Mouse (Mus musculus): ENCODE data around the gene Sfmbt1.
"Not testable (repeated sequence)": the region's sequence is repeated elsewhere in the genome, so short reads cannot be mapped to it uniquely, and the experiment has no call there.

Gene Sfmbt1

GRCm38 (mm10) chr14:30716051-30716952, 1.7 kb downstream of the Sfmbt1 start:
- in situ Hi-C loops (cut with MboI, MseI): no loop called here

- in situ Hi-C loops (cut with MboI, MseI): no loop called here
Observed at GRCm38 (mm10) chr14:30716953-30717285, 2.3 kb downstream of the Sfmbt1 start.

- in situ Hi-C loops (cut with MboI, MseI): not testable (repeated sequence)
Observed at GRCm38 (mm10) chr14:30718696-30719095, 4.0 kb downstream of the Sfmbt1 start.

DNA sequence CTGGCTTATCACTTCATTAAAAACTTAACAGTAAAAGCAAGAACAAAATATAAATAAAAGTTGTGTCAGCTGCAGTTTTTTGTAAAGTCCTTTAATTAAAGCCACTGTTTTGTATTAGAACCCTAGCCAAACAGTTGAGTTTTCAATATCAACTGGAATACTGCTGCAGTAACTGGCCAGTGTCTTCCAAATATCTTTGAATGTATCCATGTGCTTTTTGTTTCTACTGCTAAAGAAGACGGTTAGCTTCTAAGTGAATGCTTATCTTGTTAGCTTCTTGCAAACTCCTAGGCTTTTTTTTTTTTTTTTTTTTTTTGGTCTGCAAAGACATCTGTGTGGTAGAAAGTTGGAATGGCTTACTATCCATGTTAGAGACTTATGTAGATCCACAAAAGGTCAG, 4.9 kb downstream of the Sfmbt1 start:
- in situ Hi-C loops (cut with MboI, MseI): no loop called here

DNA sequence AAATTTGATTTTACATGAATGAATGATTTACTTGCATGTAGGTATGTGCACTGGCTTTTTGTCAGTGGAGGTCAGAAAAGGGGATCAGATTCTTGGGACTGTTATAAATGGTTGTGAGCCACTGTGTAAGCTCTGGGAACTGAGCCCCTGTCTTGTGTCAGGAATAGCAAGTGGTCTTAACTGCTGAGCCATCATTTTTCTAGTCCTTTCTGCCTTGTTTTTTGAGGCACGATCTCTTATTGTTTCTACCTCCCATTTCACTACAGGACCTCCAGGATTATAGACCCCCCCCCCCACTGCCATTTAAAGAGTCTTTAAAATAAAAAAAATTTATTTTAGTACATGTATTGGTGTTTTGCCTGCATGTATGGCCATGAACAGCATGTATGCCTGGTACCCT, 7.2 kb downstream of the Sfmbt1 start:
- in situ Hi-C loops (cut with MboI, MseI): no loop called here

- in situ Hi-C loops (cut with MboI, MseI): no loop called here
Observed at GRCm38 (mm10) chr14:30722406-30722805, 7.8 kb downstream of the Sfmbt1 start.

- in situ Hi-C loops (cut with MboI, MseI): no loop called here
Observed at GRCm38 (mm10) chr14:30731896-30732295, 17.2 kb downstream of the Sfmbt1 start.

DNA sequence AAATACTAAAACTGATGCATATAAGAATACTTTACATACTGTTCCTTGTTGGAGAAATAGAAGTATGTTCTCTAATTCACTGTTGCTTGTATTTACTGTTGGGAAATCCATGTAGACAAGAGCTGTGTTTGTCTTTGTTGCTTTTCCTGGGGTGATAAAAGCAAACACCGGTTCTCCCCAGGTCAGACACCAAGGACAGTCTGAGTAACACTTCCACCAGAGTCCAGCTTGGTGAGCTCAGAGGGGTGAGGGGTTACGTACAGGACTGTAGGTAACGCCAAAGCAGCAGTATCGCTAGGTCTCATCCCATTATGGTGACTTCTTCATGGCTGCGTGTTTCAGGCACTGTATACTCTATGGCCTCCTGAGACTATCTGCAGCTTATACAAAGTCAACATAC, 20.0 kb downstream of the Sfmbt1 start:
- in situ Hi-C loops (cut with MboI, MseI): no loop called here

DNA sequence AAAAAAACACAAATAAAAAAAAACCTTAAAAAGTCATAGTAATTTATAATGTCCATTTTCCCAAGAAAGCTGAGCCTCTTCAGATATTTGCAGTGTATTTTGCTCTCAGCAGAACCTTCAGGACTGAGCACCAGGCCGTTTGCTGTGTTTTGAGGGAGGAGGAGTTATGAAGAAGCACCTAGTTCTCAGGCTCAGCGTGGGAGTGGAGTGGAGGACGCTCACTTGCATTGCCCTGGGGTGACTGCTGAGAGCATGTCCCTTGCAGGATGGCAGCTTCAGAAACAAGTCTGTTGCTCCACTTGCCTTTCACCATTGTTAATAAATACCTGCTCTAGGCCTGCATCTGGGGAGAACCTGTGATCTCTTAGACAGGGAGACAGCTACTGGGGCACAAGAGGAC, 21.2 kb downstream of the Sfmbt1 start:
- in situ Hi-C loops (cut with MboI, MseI): no loop called here

- in situ Hi-C loops (cut with MboI, MseI): no loop called here
Observed at GRCm38 (mm10) chr14:30736413-30736812, 21.8 kb downstream of the Sfmbt1 start.

GRCm38 (mm10) chr14:30743891-30744290, 29.2 kb downstream of the Sfmbt1 start:
- in situ Hi-C loops (cut with MboI, MseI): no loop called here

GRCm38 (mm10) chr14:30746160-30746559, 31.5 kb downstream of the Sfmbt1 start:
- in situ Hi-C loops (cut with MboI, MseI): no loop called here

- in situ Hi-C loops (cut with MboI, MseI): no loop called here
Observed at GRCm38 (mm10) chr14:30757239-30757638, 42.6 kb downstream of the Sfmbt1 start.

DNA sequence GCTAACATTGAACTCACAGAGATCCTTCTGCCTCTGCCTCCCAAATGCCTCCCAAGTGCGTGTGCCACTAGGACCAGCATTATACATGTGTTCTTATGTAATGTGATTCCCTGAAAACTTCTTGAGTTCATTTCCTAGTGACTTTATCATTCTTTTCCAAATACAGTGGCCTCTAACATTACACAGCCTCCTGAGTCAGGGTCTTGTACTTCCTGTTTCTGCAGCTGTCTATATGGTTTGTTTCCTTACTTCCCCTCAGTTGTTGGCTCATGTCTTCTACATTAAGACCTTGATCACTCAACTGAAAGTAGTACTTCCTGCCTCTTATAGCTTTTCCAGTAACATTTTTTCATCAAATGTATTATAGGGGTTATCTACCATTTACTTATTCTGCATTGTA, 46.6 kb downstream of the Sfmbt1 start:
- in situ Hi-C loops (cut with MboI, MseI): no loop called here

GRCm38 (mm10) chr14:30762131-30762903, 47.7 kb downstream of the Sfmbt1 start:
- in situ Hi-C loops (cut with MboI, MseI): no loop called here

GRCm38 (mm10) chr14:30762904-30763568, 48.4 kb downstream of the Sfmbt1 start:
- in situ Hi-C loops (cut with MboI, MseI): no loop called here

DNA sequence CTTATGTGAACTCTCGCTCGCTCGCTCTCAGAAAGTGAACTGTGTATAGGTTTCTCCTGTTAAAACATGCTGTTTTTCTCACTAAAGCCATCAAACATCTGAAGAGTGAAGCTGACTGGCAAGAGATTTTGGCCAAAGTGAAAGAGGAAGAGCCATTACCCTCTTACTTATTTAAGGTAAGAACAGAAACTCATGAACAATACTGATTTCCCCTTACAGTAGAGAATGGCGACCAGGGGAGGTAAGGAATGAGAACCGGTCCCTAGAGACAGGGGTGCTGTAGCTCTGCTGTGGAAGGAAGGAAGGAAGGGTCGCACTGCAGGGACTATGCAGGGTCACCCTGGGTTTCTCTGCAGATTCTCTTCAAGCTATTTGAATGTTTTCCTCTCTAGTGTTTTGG, 70.0 kb downstream of the Sfmbt1 start:
- in situ Hi-C loops (cut with MboI, MseI): no loop called here

DNA sequence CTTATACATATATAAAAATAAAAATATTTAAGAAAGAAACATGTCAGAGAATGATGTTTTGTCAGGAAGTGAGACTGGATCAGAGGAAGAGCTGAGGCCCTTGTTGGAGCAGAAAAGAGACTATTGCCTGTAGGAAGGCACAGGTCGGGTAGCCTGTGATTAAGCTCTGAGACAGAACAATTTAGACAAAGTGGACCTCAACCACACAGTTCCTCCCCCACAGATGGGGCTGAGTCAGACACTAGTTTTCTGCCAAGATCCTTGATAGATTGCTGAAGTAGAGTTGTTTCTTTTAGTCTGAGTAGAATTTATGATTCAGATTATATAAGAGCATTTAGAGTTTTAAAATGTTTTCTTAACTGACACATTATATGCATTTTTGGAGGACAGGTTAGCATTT, 74.8 kb downstream of the Sfmbt1 start:
- in situ Hi-C loops (cut with MboI, MseI): no loop called here

GRCm38 (mm10) chr14:30792871-30793270, 78.2 kb downstream of the Sfmbt1 start:
- in situ Hi-C loops (cut with MboI, MseI): no loop called here

- in situ Hi-C loops (cut with MboI, MseI): no loop called here
Observed at GRCm38 (mm10) chr14:30801756-30802155, 87.1 kb downstream of the Sfmbt1 start.

DNA sequence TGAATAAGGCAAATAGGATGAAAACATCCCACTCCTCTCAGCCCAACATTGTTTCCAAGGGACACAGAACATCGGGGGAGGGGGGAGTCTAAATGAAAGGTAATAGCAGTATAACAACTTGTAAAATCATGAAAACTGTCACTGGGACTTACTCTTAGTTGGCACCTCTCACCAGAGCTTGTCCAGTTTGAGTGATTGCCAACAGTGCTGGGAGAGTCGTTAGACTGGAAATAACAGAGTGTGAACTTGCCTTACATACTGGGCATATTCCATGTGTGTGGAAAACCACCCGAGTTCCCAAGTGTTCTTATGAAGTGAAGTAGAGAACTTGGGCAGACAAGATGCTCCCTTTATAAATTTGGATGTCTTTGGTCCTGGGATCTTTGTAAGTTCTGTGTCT, 106.5 kb downstream of the Sfmbt1 start:
- in situ Hi-C loops (cut with MboI, MseI): no loop called here

- in situ Hi-C loops (cut with MboI, MseI): no loop called here
Observed at GRCm38 (mm10) chr14:30824456-30824995, 109.9 kb downstream of the Sfmbt1 start.
